Mouse (Mus musculus): ENCODE measurements around the gene Tgif1.

DNA sequence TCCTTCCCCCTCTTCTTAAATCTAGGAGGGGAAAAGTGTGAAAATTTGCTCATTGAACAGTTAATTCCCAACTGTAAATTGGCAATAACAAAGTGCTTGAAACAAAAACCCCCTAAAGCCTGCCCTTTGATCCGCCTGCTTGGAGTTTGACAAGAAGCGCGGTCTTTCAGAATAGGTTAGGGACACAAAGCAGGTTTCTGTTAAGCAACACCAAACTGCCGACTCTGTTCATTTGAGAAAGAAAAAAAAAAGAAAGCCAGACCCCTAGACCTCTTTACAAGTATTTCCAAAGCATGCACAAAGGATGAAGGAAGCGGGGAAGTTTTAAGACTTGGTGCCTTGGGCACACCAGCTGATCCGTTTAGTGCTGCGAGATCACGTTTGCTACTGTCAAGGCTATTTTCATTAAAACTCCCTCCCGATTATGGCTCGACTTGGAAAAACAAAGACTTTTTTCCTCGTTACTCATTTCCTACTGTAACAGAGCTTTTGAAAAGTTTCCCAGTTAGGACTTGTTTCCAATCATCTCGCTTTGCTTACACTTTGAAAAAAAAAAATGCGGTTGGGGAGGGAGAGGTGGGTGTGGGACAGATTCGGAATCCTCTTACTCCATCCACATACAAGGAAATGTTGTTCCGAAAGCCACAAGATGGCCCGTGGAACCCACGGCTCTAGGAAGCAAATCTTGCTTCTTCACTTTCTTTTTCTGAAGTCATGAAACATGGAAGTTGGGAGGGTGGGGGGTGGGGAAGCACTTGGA lies 5.4 kb downstream of the Tgif1 start:
- TF ChIP-seq CTCF (IDR thresholded peaks at IDR 0.05; ENCODE audit: low read depth, low read length) (no peak), POLR2A (IDR thresholded peaks at IDR 0.05; ENCODE audit: extremely low read depth, insufficient read depth, low read length) (no peak)

Data from liver, adult 2 months (tissue).